Mouse (Mus musculus) frontal cortex, adult 2 months (tissue): ENCODE measurements around the gene Jun. TPM values are rescaled to one million over a fixed set of nuclear protein-coding genes. Genes with fewer than 3 reads are reported as not detected.

ENCODE experiments used
- polyA plus RNA-seq: library from polyadenylated mRNA; depleted of rRNA; stranded (reverse); fragments of >200 nt; gene quantifications from 2 replicates; pipeline ENCODE4 v1.2.3, GENCODE M21; 2012; rRNA removed

Jun gene
- polyA plus RNA-seq, 1 experiment: 41.8 TPM

Other genes with a start within 250 kb of the Jun start
- 2.6 and 2.8 TPM in 2 replicates for gene Eqtn, start 123.4 kb downstream of the Jun start, polyA plus RNA-seq
- gene Mysm1, start 73.1 kb downstream of the Jun start, polyA plus RNA-seq: 18.8 and 19.9 TPM in 2 replicates